Mouse (Mus musculus): ENCODE data around the gene Lrig3.

The Lrig3 gene

GRCm38 (mm10) chr10:125966481-125967251, 698 bp downstream of the Lrig3 start:
- DNase-seq, result peak in 1 of 2 experiments; percentile 33

- DNase-seq, result no peak
Measured at GRCm38 (mm10) chr10:125967436-125968160, 1.6 kb downstream of the Lrig3 start.

GRCm38 (mm10) chr10:125968191-125969132, 2.5 kb downstream of the Lrig3 start:
- DNase-seq, result no peak

- peak; percentile 32 to 47 for DNase-seq
Measured at GRCm38 (mm10) chr10:125969133-125969490, 3.1 kb downstream of the Lrig3 start.

GRCm38 (mm10) chr10:125970031-125970430, 4.1 kb downstream of the Lrig3 start:
- no peak for DNase-seq

- DNase-seq, result no peak
Measured at GRCm38 (mm10) chr10:125970500-125970899, 4.5 kb downstream of the Lrig3 start.

GRCm38 (mm10) chr10:125973726-125974125, 7.8 kb downstream of the Lrig3 start:
- no peak for DNase-seq

GRCm38 (mm10) chr10:125981938-125982337, 16.0 kb downstream of the Lrig3 start:
- no peak for DNase-seq

GRCm38 (mm10) chr10:125984473-125985035, 18.6 kb downstream of the Lrig3 start:
- DNase-seq, result no peak

- DNase-seq, result no peak
Measured at GRCm38 (mm10) chr10:125985795-125986194, 19.8 kb downstream of the Lrig3 start.

GRCm38 (mm10) chr10:125986443-125986842, 20.5 kb downstream of the Lrig3 start:
- peak; percentile 37 to 40 for DNase-seq

- DNase-seq, result no peak
Measured at GRCm38 (mm10) chr10:125987307-125987706, 21.3 kb downstream of the Lrig3 start.

- DNase-seq, result no peak
Measured at GRCm38 (mm10) chr10:125988037-125988436, 22.1 kb downstream of the Lrig3 start.

- DNase-seq, result no peak
Measured at GRCm38 (mm10) chr10:125989890-125990289, 23.9 kb downstream of the Lrig3 start.

- no peak for DNase-seq
Measured at GRCm38 (mm10) chr10:125990394-125990793, 24.4 kb downstream of the Lrig3 start.

GRCm38 (mm10) chr10:125991819-125992218, 25.9 kb downstream of the Lrig3 start:
- no peak for DNase-seq

- peak; percentile 48 to 61 for DNase-seq
Measured at GRCm38 (mm10) chr10:125994855-125995254, 28.9 kb downstream of the Lrig3 start.

- no peak for DNase-seq
Measured at GRCm38 (mm10) chr10:125995701-125996100, 29.7 kb downstream of the Lrig3 start.

GRCm38 (mm10) chr10:125996989-125997388, 31.0 kb downstream of the Lrig3 start:
- DNase-seq, result peak in 1 of 2 experiments; percentile 33

- DNase-seq, result no peak
Measured at GRCm38 (mm10) chr10:125999561-125999960, 33.6 kb downstream of the Lrig3 start.

- DNase-seq, result no peak
Measured at GRCm38 (mm10) chr10:126000861-126001390, 35.0 kb downstream of the Lrig3 start.

GRCm38 (mm10) chr10:126002081-126002755, 36.2 kb downstream of the Lrig3 start:
- DNase-seq, result no peak

Measured in kidney, adult 8-10 months (tissue).